10 mouse cellular contexts compared by ENCODE assay signal in genomic region chr1:74026703-74027195, GRCm38 (mm10).
DNase-seq lines count a peak whose midpoint lies in the region; ATAC-seq and TF ChIP-seq lines count a peak whose summit lies in the region.
"Had no signal": no experiment of that assay in that cellular context is flagged by ENCODE, and none has a peak within 500 bp of the region (broad histone marks: within the 10 kb centered on the region; RNA-seq: fewer than 3 reads in every experiment).

No protein-coding gene starts in this region.

- no peak overlapping the region for H3K9ac ChIP-seq in kidney, embryonic 16.5 days (replicated peaks; ENCODE audit: low read length)
- H3K9ac ChIP-seq in limb, embryonic 13.5 days, result no peak overlapping the region

- H3K4me3 ChIP-seq in kidney, embryonic 16.5 days (ENCODE audit: low read length), result no peak overlapping the region
- H3K4me3 ChIP-seq in brown adipose tissue, adult 24 weeks (ENCODE audit: insufficient read depth, low read depth, low read length), result peak overlapping the region; percentile 21
- no peak overlapping the region for H3K4me3 ChIP-seq in embryonic fibroblast, embryonic 13.5 days (ENCODE audit: insufficient read depth, low read length)
- no peak overlapping the region for H3K4me3 ChIP-seq in limb, embryonic 13.5 days

- H3K36me3 ChIP-seq in kidney, embryonic 16.5 days (ENCODE audit: insufficient read depth, low read length), result no peaks in the 10 kb centered on the region
- H3K36me3 ChIP-seq in limb, embryonic 13.5 days, result no peaks in the 10 kb centered on the region

- H3K27me3 ChIP-seq in kidney, embryonic 16.5 days (ENCODE audit: insufficient read depth, low read length), result no peaks in the 10 kb centered on the region
- H3K27me3 ChIP-seq in limb, embryonic 13.5 days, result no peaks in the 10 kb centered on the region

- H3K4me1 ChIP-seq in kidney, embryonic 16.5 days (ENCODE audit: insufficient read depth, low read length), result peaks cover 81% of the 10 kb centered on the region
- peaks cover 83% of the 10 kb centered on the region for H3K4me1 ChIP-seq in brown adipose tissue, adult 24 weeks (ENCODE audit: control insufficient read depth, insufficient read depth, insufficient read length, low read length)
- H3K4me1 ChIP-seq in embryonic fibroblast, embryonic 13.5 days (ENCODE audit: control insufficient read depth, insufficient read depth, low read length), result peaks cover 61% of the 10 kb centered on the region
- H3K4me1 ChIP-seq in limb, embryonic 13.5 days, result peaks cover 87% of the 10 kb centered on the region

- peak overlapping the region; percentile 91 for H3K27ac ChIP-seq in kidney, embryonic 16.5 days (ENCODE audit: low read length)
- H3K27ac ChIP-seq in brown adipose tissue, adult 24 weeks (replicated peaks; ENCODE audit: low read depth, low read length), result peak overlapping the region; percentile 95
- H3K27ac ChIP-seq in embryonic fibroblast, embryonic 13.5 days (ENCODE audit: insufficient read depth, low read length), result peak overlapping the region; percentile 78
- H3K27ac ChIP-seq in limb, embryonic 13.5 days, result peak overlapping the region; percentile 80; the same call in 1 of the 2 replicates

- TF ChIP-seq POLR2A in embryonic fibroblast, embryonic 13.5 days (IDR thresholded peaks at IDR 0.05; ENCODE audit: low read depth, low read length), result no peak

- WGBS in kidney, embryonic 16.5 days, result 64% methylated on average over 9 of the region's 9 CpGs
- 50% methylated on average over 9 of the region's 9 CpGs for WGBS in limb, embryonic 13.5 days

- no peak for DNase-seq in kidney, adult 8-10 months
- DNase-seq in thymus, postnatal 4 days, result no peak
- no peak for DNase-seq in ovary, adult 18-20 months (ENCODE audit: low spot score)
- no peak for DNase-seq in layer of hippocampus, postnatal 10 days (ENCODE audit: low spot score in 2 of 2)
- DNase-seq: cerebellum, adult 9-10 months; right cerebral cortex, postnatal 4 days had no signal

- TF ChIP-seq CTCF in embryonic fibroblast, embryonic 13.5 days (IDR thresholded peaks at IDR 0.05; ENCODE audit: borderline replicate concordance, insufficient read depth, low read length), result no peak

- H3K4me2 ChIP-seq in kidney, embryonic 16.5 days (replicated peaks; ENCODE audit: low read depth, low read length), result no peak overlapping the region
- 0 out of 2 replicates have a peak overlapping the region, but pooled peaks have one; percentile 1 for H3K4me2 ChIP-seq in limb, embryonic 13.5 days (replicated peaks)

- ATAC-seq in kidney, embryonic 16.5 days (ENCODE audit: low FRiP score, low TSS enrichment), result no peak
- no peak for ATAC-seq in limb, embryonic 13.5 days (ENCODE audit: low FRiP score, low read depth)

- H3K9me3 ChIP-seq in kidney, embryonic 16.5 days (ENCODE audit: low read length), result no peaks in the 10 kb centered on the region
- no peaks in the 10 kb centered on the region for H3K9me3 ChIP-seq in limb, embryonic 13.5 days
